Mouse (Mus musculus): ENCODE data around the gene Ighmbp2.

GRCm38 (mm10) chr19:3264348-3264747, 18.5 kb downstream of the Ighmbp2 start:
- no peak for TF ChIP-seq MAX (IDR thresholded peaks at IDR 0.05; ENCODE audit: low read depth)
- no peak for TF ChIP-seq POLR2A (IDR thresholded peaks at IDR 0.05; ENCODE audit: insufficient read length, low read depth)
- no peak for TF ChIP-seq TCF12 (IDR thresholded peaks at IDR 0.05; ENCODE audit: insufficient read depth, poor library complexity, severe bottlenecking)
- no peak for TF ChIP-seq POLR2AphosphoS2 (IDR thresholded peaks at IDR 0.05; ENCODE audit: insufficient read length, low read depth)
- no peak for TF ChIP-seq CEBPB (IDR thresholded peaks at IDR 0.05; ENCODE audit: insufficient read depth, poor library complexity, severe bottlenecking)
- no peak for TF ChIP-seq MYOD1 (IDR thresholded peaks at IDR 0.05; ENCODE audit: control insufficient read depth in 1 of 3, insufficient read length in 2 of 3, low read depth in 2 of 3)
- TF ChIP-seq MYOG (IDR thresholded peaks at IDR 0.05; ENCODE audit: control insufficient read depth in 1 of 3, insufficient read depth in 1 of 3, insufficient read length in 2 of 3, low read depth in 2 of 3): no peak
- no peak for TF ChIP-seq SRF (IDR thresholded peaks at IDR 0.05; ENCODE audit: control insufficient read depth, insufficient read length, low read depth)
- TF ChIP-seq TCF3 (IDR thresholded peaks at IDR 0.05; ENCODE audit: insufficient read length, low read depth): no peak
- no peak for TF ChIP-seq REST (IDR thresholded peaks at IDR 0.05; ENCODE audit: insufficient read depth, insufficient read length)
- no peak for TF ChIP-seq E2F4 (IDR thresholded peaks at IDR 0.05; ENCODE audit: insufficient read depth)

Measured in myocyte (in vitro differentiated cells).